Mouse (Mus musculus) kidney, embryonic 16.5 days (tissue): ENCODE measurements around the gene Vim. TPM values are rescaled to one million over a fixed set of nuclear protein-coding genes. Genes with fewer than 3 reads are reported as not detected.
"Not testable (repeated sequence)": the region's sequence is repeated elsewhere in the genome, so short reads cannot be mapped to it uniquely, and the experiment has no call there.

Experiments
- ATAC-seq: fragments of 200-750 bp; cut with Nextera tagmentation; 2 replicates; pipeline ENCODE4 v1.8.0; 2017; ENCODE audit warnings: moderate TSS enrichment; ENCODE audit not compliant: low FRiP score, low TSS enrichment
- H3K27ac ChIP-seq: fragments of 300-500 bp; sonication (generic); 2 replicates; pipeline ENCODE4 v1.5.1; 2014; ENCODE audit warnings: low read length
- H3K27me3 ChIP-seq: fragments of 300-500 bp; sonication (generic); 2 replicates; pipeline ENCODE4 v1.6.1; 2014; ENCODE audit warnings: low read length, control low read depth, mixed read lengths; ENCODE audit not compliant: insufficient read depth
- H3K36me3 ChIP-seq: fragments of 300-500 bp; sonication (generic); 2 replicates; pipeline ENCODE4 v1.6.1; 2014; ENCODE audit warnings: low read length, control low read depth, mixed read lengths; ENCODE audit not compliant: insufficient read depth
- H3K4me1 ChIP-seq: fragments of 300-500 bp; sonication (generic); 2 replicates; pipeline ENCODE4 v1.6.1; 2014; ENCODE audit warnings: low read length, control low read depth, mixed read lengths; ENCODE audit not compliant: insufficient read depth
- H3K4me2 ChIP-seq: fragments of 300-500 bp; sonication (generic); replicated peaks from 2 replicates; pipeline ENCODE4 v1.6.1; 2014; ENCODE audit warnings: low read depth, low read length
- H3K4me3 ChIP-seq: fragments of 300-500 bp; sonication (generic); 2 replicates; pipeline ENCODE4 v1.5.1; 2014; ENCODE audit warnings: mild to moderate bottlenecking, low read length
- H3K9ac ChIP-seq: fragments of 300-500 bp; sonication (generic); replicated peaks from 2 replicates; pipeline ENCODE4 v1.6.1; 2014; ENCODE audit warnings: low read length
- H3K9me3 ChIP-seq: fragments of 300-500 bp; sonication (generic); 2 replicates; pipeline ENCODE4 v1.6.1; 2016; ENCODE audit warnings: low read length, control low read depth
- WGBS: fragments of 180-500 bp; shearing (Covaris S2); extraction: QIAGEN DNeasy Blood & Tissue Kit; methylation state at CpG from one replicate; pipeline ENCODE4 v1.1.7; 2014; 5-methylcytosine and 5-hydroxymethylcytosine counted together
- polyA plus RNA-seq: library from polyadenylated mRNA; unstranded; fragments of >200 nt; fragmentation: Nextera tagmentation; extraction: Ambion mirVana; gene quantifications from 2 replicates; pipeline ENCODE4 v1.2.1, GENCODE M21; 2015

The Vim gene
- polyA plus RNA-seq, 1 experiment from 2014 or later = 489 TPM

- Histone ChIP-seq H3K4me3 (0 out of 2 replicates have a peak overlapping the region, but pooled peaks have one; percentile 3), H3K9ac (no peak overlapping the region), H3K9me3 (no peaks in the 10 kb centered on the region), H3K36me3 (peaks cover 33% of the 10 kb centered on the region), H3K27ac (no peak overlapping the region), H3K27me3 (no peaks in the 10 kb centered on the region), H3K4me2 (peak overlapping the region; percentile 13; the same call in 1 of the 2 replicates), H3K4me1 (peaks cover 15% of the 10 kb centered on the region)
- ATAC-seq = no peak
- WGBS = 98% methylated on average over 1 of the region's 1 CpGs
These were observed 3.7 kb downstream of the Vim start for GRCm38 (mm10) chr2:13577399-13577798.

- H3K36me3 ChIP-seq = peaks cover 38% of the 10 kb centered on the region
- no peak overlapping the region for H3K9ac ChIP-seq
- no peaks in the 10 kb centered on the region for H3K9me3 ChIP-seq
- ATAC-seq = no peak
- H3K4me3 ChIP-seq = no peak overlapping the region
- no peaks in the 10 kb centered on the region for H3K27me3 ChIP-seq
- 83% methylated on average over 14 of the region's 14 CpGs for WGBS
- H3K4me2 ChIP-seq = no peak overlapping the region
- no peak overlapping the region for H3K27ac ChIP-seq
- peaks cover 13% of the 10 kb centered on the region for H3K4me1 ChIP-seq
These were observed 4.9 kb downstream of the Vim start for GRCm38 (mm10) chr2:13578473-13579152.

GRCm38 (mm10) chr2:13579315-13579714 lies 5.6 kb downstream of the Vim start:
- no peaks in the 10 kb centered on the region for H3K9me3 ChIP-seq
- no peaks in the 10 kb centered on the region for H3K27me3 ChIP-seq
- no peak overlapping the region for H3K9ac ChIP-seq
- WGBS = 80% methylated on average over 8 of the region's 8 CpGs
- no peak for ATAC-seq
- peaks cover 13% of the 10 kb centered on the region for H3K4me1 ChIP-seq
- H3K27ac ChIP-seq = no peak overlapping the region
- no peak overlapping the region for H3K4me3 ChIP-seq
- no peak overlapping the region for H3K4me2 ChIP-seq
- H3K36me3 ChIP-seq = peaks cover 38% of the 10 kb centered on the region

GRCm38 (mm10) chr2:13579991-13580390 lies 6.3 kb downstream of the Vim start:
- no peak for ATAC-seq
- H3K9ac ChIP-seq = no peak overlapping the region
- H3K9me3 ChIP-seq = no peaks in the 10 kb centered on the region
- no peak overlapping the region for H3K4me3 ChIP-seq
- peaks cover 38% of the 10 kb centered on the region for H3K36me3 ChIP-seq
- no peak overlapping the region for H3K27ac ChIP-seq
- H3K4me1 ChIP-seq = peaks cover 7% of the 10 kb centered on the region; the same call in 1 of the 2 replicates
- 71% methylated on average over 11 of the region's 11 CpGs for WGBS
- no peaks in the 10 kb centered on the region for H3K27me3 ChIP-seq
- no peak overlapping the region for H3K4me2 ChIP-seq

GRCm38 (mm10) chr2:13582184-13582583 lies 8.5 kb downstream of the Vim start:
- WGBS = 86% methylated on average over 3 of the region's 3 CpGs
- peaks cover 36% of the 10 kb centered on the region for H3K36me3 ChIP-seq

GRCm38 (mm10) chr2:13583746-13584145 lies 10.0 kb downstream of the Vim start:
- H3K9me3 ChIP-seq, H3K4me2 ChIP-seq, H3K4me3 ChIP-seq, H3K27me3 ChIP-seq, ATAC-seq, H3K4me1 ChIP-seq, H3K27ac ChIP-seq, H3K9ac ChIP-seq: not testable (repeated sequence)
- peaks cover 25% of the 10 kb centered on the region for H3K36me3 ChIP-seq

More at GRCm38 (mm10) chr2:13582184-13582583, 8.5 kb downstream of the Vim start:
- no peaks in the 10 kb centered on the region for H3K9me3 ChIP-seq
- no peak overlapping the region for H3K27ac ChIP-seq
- no peaks in the 10 kb centered on the region for H3K4me1 ChIP-seq
- no peak for ATAC-seq
- no peak overlapping the region for H3K4me3 ChIP-seq
- no peaks in the 10 kb centered on the region for H3K27me3 ChIP-seq
- no peak overlapping the region for H3K9ac ChIP-seq
- no peak overlapping the region for H3K4me2 ChIP-seq

- Histone ChIP-seq H3K4me3 (no peak overlapping the region), H3K36me3 (no peaks in the 10 kb centered on the region), H3K9ac (no peak overlapping the region), H3K4me2 (no peak overlapping the region), H3K4me1 (no peaks in the 10 kb centered on the region), H3K27ac (no peak overlapping the region), H3K9me3 (no peaks in the 10 kb centered on the region), H3K27me3 (no peaks in the 10 kb centered on the region)
- no peak for ATAC-seq
- WGBS = 69% methylated on average over 4 of the region's 4 CpGs
These were observed 19.6 kb downstream of the Vim start for GRCm38 (mm10) chr2:13593328-13593727.

- H3K9ac ChIP-seq = no peak overlapping the region
- ATAC-seq = no peak
- H3K4me2 ChIP-seq = no peak overlapping the region
- H3K27me3 ChIP-seq = no peaks in the 10 kb centered on the region
- no peaks in the 10 kb centered on the region for H3K9me3 ChIP-seq
- 93% methylated on average over 1 of the region's 1 CpGs for WGBS
- no peak overlapping the region for H3K27ac ChIP-seq
- no peak overlapping the region for H3K4me3 ChIP-seq
- H3K36me3 ChIP-seq = no peaks in the 10 kb centered on the region
- no peaks in the 10 kb centered on the region for H3K4me1 ChIP-seq
These were observed 23.4 kb downstream of the Vim start for GRCm38 (mm10) chr2:13596965-13597656.

- Histone ChIP-seq H3K36me3 (no peaks in the 10 kb centered on the region), H3K27me3 (no peaks in the 10 kb centered on the region), H3K27ac (no peak overlapping the region), H3K4me3 (no peak overlapping the region), H3K4me1 (no peaks in the 10 kb centered on the region), H3K9ac (no peak overlapping the region), H3K4me2 (no peak overlapping the region), H3K9me3 (no peaks in the 10 kb centered on the region)
- 74% methylated on average over 5 of the region's 5 CpGs for WGBS
- no peak for ATAC-seq
These were observed 24.4 kb downstream of the Vim start for GRCm38 (mm10) chr2:13598166-13598565.

- ATAC-seq = no peak
These were observed 29.4 kb downstream of the Vim start for GRCm38 (mm10) chr2:13603093-13603492.

More at GRCm38 (mm10) chr2:13603093-13603492, 29.4 kb downstream of the Vim start:
- Histone ChIP-seq H3K4me1 (0 out of 2 replicates have a peak, but pooled peaks cover 2% of the 10 kb centered on the region), H3K4me3 (no peak overlapping the region), H3K9me3 (no peaks in the 10 kb centered on the region), H3K27me3 (no peaks in the 10 kb centered on the region), H3K36me3 (no peaks in the 10 kb centered on the region), H3K4me2 (no peak overlapping the region), H3K27ac (no peak overlapping the region), H3K9ac (no peak overlapping the region)
